Mouse (Mus musculus) heart, postnatal 14 days (tissue): ENCODE results near the gene Gabrb1. TPM values are rescaled to one million over a fixed set of nuclear protein-coding genes. Genes with fewer than 3 reads are reported as not detected.
A peak's percentile ranks its signal among the peaks of the same experiment; 100 is the strongest.
"Not testable (repeated sequence)": the region's sequence is repeated elsewhere in the genome, so short reads cannot be mapped to it uniquely, and the experiment has no call there.

Experiments used
- DNase-seq, 2 experiments: peaks; one replicate each; pipeline ENCODE4 v3.0.0; 2021 to 2022
- intact Hi-C: fragments of 180-260 bp; cut with DNase I; formaldehyde crosslinking; loops from one replicate; pipeline ENCODE4 v1.15.1; 2025
- total RNA-seq, 2 experiments: library from RNA; stranded (reverse); gene quantifications; 2 replicates each; pipeline ENCODE4 v1.2.3; 2021

Gabrb1 gene
- total RNA-seq, 2 experiments from 2014 or later = 0.02 to 0.05 TPM

GRCm38 (mm10) chr5:71986983-71987398 lies 329.1 kb downstream of the Gabrb1 start:
- DNase-seq = no peak
- intact Hi-C loops = no loop called here

GRCm38 (mm10) chr5:71999466-71999865 lies 341.6 kb downstream of the Gabrb1 start:
- no peak for DNase-seq
- intact Hi-C loops = no loop called here

GRCm38 (mm10) chr5:72003811-72004435 lies 346.0 kb downstream of the Gabrb1 start:
- intact Hi-C loops = no loop called here
- DNase-seq = no peak

- intact Hi-C loops = no loop called here
These were observed 379.0 kb downstream of the Gabrb1 start for GRCm38 (mm10) chr5:72036954-72037353.

GRCm38 (mm10) chr5:72043226-72044151 lies 385.6 kb downstream of the Gabrb1 start:
- intact Hi-C loops = no loop called here
- DNase-seq = no peak

More at GRCm38 (mm10) chr5:72036954-72037353, 379.0 kb downstream of the Gabrb1 start:
- DNase-seq = no peak

- DNase-seq = no peak
- intact Hi-C loops = no loop called here
These were observed 388.3 kb downstream of the Gabrb1 start for GRCm38 (mm10) chr5:72046261-72046660.

- no peak for DNase-seq
- intact Hi-C loops = no loop called here
These were observed 406.2 kb downstream of the Gabrb1 start for GRCm38 (mm10) chr5:72064079-72064478.

- DNase-seq = no peak
- intact Hi-C loops = no loop called here
These were observed 410.9 kb downstream of the Gabrb1 start for GRCm38 (mm10) chr5:72068826-72069225.

- DNase-seq, intact Hi-C loops: not testable (repeated sequence)
These were observed 411.5 kb downstream of the Gabrb1 start for GRCm38 (mm10) chr5:72069398-72069797.

GRCm38 (mm10) chr5:72076781-72077180 lies 418.9 kb downstream of the Gabrb1 start:
- intact Hi-C loops = no loop called here

GRCm38 (mm10) chr5:72086518-72086917 lies 428.6 kb downstream of the Gabrb1 start:
- DNase-seq = no peak
- intact Hi-C loops = no loop called here

More at GRCm38 (mm10) chr5:72076781-72077180, 418.9 kb downstream of the Gabrb1 start:
- DNase-seq = no peak

- intact Hi-C loops = loop anchor here (2.0 kb wide), 1 partner anchor 592 kb away; no protein-coding TSS in a partner anchor
- DNase-seq = peak in 1 of 2 experiments; percentile 9
These were observed 436.7 kb downstream of the Gabrb1 start for GRCm38 (mm10) chr5:72094582-72094981.

GRCm38 (mm10) chr5:72095015-72095414 lies 437.1 kb downstream of the Gabrb1 start:
- intact Hi-C loops = loop anchor here (2.0 kb wide), 1 partner anchor 592 kb away; no protein-coding TSS in a partner anchor
- DNase-seq = no peak

GRCm38 (mm10) chr5:72104274-72104921 lies 446.5 kb downstream of the Gabrb1 start:
- intact Hi-C loops = no loop called here
- no peak for DNase-seq

GRCm38 (mm10) chr5:72122414-72123037 lies 464.6 kb downstream of the Gabrb1 start:
- no peak for DNase-seq
- intact Hi-C loops = no loop called here

- no peak for DNase-seq
- intact Hi-C loops = no loop called here
These were observed 468.8 kb downstream of the Gabrb1 start for GRCm38 (mm10) chr5:72126681-72127080.

GRCm38 (mm10) chr5:72133906-72134305 lies 476.0 kb downstream of the Gabrb1 start:
- intact Hi-C loops = no loop called here

GRCm38 (mm10) chr5:72138256-72138655 lies 480.3 kb downstream of the Gabrb1 start:
- DNase-seq = no peak
- intact Hi-C loops = no loop called here

More at GRCm38 (mm10) chr5:72133906-72134305, 476.0 kb downstream of the Gabrb1 start:
- DNase-seq = no peak

GRCm38 (mm10) chr5:72139619-72140018 lies 481.7 kb downstream of the Gabrb1 start:
- intact Hi-C loops = no loop called here

GRCm38 (mm10) chr5:72148679-72149078 lies 490.8 kb downstream of the Gabrb1 start:
- no peak for DNase-seq
- intact Hi-C loops = no loop called here

More at GRCm38 (mm10) chr5:72139619-72140018, 481.7 kb downstream of the Gabrb1 start:
- no peak for DNase-seq
